Mouse (Mus musculus) neural tube, embryonic 15.5 days (tissue): ENCODE measurements around the gene Jtb. TPM values are rescaled to one million over a fixed set of nuclear protein-coding genes. Genes with fewer than 3 reads are reported as not detected.

Source experiments
- ATAC-seq: fragments of 200-750 bp; cut with Nextera tagmentation; 2 replicates; pipeline ENCODE4 v1.8.0; 2017; ENCODE audit warnings: mild to moderate bottlenecking, moderate TSS enrichment, moderate library complexity; ENCODE audit not compliant: low FRiP score
- H3K27ac ChIP-seq: fragments of 300-500 bp; sonication (generic); replicated peaks from 2 replicates; pipeline ENCODE4 v1.5.1; 2015; ENCODE audit warnings: mild to moderate bottlenecking, inconsistent platforms
- H3K27me3 ChIP-seq: fragments of 300-500 bp; sonication (generic); replicated peaks from 2 replicates; pipeline ENCODE4 v1.6.1; 2015; ENCODE audit warnings: inconsistent platforms
- H3K36me3 ChIP-seq: fragments of 300-500 bp; sonication (generic); 2 replicates; pipeline ENCODE4 v1.6.1; 2015; ENCODE audit warnings: inconsistent platforms
- H3K4me1 ChIP-seq: fragments of 300-500 bp; sonication (generic); 2 replicates; pipeline ENCODE4 v1.6.1; 2015; ENCODE audit warnings: inconsistent platforms
- H3K4me2 ChIP-seq: fragments of 300-500 bp; sonication (generic); 2 replicates; pipeline ENCODE4 v1.6.1; 2015; ENCODE audit warnings: inconsistent platforms, mild to moderate bottlenecking, moderate library complexity
- H3K4me3 ChIP-seq: fragments of 300-500 bp; sonication (generic); replicated peaks from 2 replicates; pipeline ENCODE4 v1.5.1; 2015; ENCODE audit warnings: mild to moderate bottlenecking, inconsistent platforms
- H3K9ac ChIP-seq: fragments of 300-500 bp; sonication (generic); replicated peaks from 2 replicates; pipeline ENCODE4 v1.6.1; 2015; ENCODE audit warnings: mild to moderate bottlenecking, inconsistent platforms
- H3K9me3 ChIP-seq: fragments of 300-500 bp; sonication (generic); replicated peaks from 2 replicates; pipeline ENCODE4 v1.6.1; 2016; ENCODE audit warnings: inconsistent platforms
- WGBS: fragments of 180-500 bp; shearing (Covaris S2); methylation state at CpG from one replicate; pipeline ENCODE4 v1.1.7; 2015; ENCODE audit warnings: mixed read lengths; 5-methylcytosine and 5-hydroxymethylcytosine counted together
- polyA plus RNA-seq: library from polyadenylated mRNA; unstranded; fragments of >200 nt; fragmentation: Nextera tagmentation; extraction: Ambion mirVana; gene quantifications from 2 replicates; pipeline ENCODE4 v1.2.1, GENCODE M21; 2015

Jtb gene
- polyA plus RNA-seq, 1 experiment from 2014 or later = 93.0 TPM

DNA sequence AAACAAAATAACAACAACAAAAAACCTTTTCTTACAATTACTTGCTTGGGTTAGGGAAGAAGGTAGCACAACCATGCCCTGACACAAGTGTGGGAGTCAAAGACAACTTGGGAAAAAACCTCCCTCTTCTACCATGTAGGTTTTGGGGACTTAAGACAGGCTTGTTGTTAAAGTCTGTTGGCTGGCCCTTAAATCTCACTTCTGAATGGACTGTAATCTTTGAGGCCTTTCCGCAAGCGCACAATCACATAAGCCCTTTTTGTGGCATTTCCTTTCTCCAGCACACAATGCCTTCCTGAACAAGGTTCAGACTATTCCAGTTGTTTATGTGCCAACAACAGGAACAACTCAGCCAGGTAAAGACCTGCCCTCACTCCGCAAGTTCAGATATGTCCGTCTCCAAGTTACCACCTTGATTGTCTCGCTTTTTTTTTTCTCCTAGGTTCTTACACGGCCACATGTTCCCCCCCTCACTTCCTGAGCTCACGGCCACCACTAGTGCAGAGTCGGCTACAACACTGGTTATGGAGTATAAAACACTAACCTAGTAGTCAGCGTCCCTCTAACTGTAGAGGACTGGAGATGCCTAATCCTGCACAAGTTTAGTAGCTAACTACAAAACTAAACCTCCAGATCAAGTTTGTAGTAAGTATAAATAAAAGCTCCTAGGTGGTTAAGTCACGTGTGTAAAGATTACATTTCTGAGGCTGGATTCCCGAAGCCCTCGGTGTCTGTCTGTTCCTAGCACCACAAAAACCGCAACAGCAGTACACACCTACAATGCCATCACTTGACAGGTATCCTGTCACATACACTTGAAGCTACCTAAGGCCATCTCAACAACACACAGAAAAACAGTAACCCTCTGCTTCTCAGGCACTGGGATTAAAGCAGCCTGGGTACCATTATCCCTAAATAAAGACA is 19.7 kb upstream of the Jtb start:
- WGBS = 79% methylated on average over 13 of the region's 13 CpGs
- H3K36me3 ChIP-seq = peaks cover 43% of the 10 kb centered on the region
- peak overlapping the region; percentile 87 for H3K4me2 ChIP-seq
- H3K9me3 ChIP-seq = no peaks in the 10 kb centered on the region
- ATAC-seq = no peak
- H3K4me3 ChIP-seq = peak overlapping the region; percentile 88; the same call in 1 of the 2 replicates
- H3K27me3 ChIP-seq = no peaks in the 10 kb centered on the region
- H3K9ac ChIP-seq = no peak overlapping the region
- H3K4me1 ChIP-seq = peaks cover 35% of the 10 kb centered on the region
- no peak overlapping the region for H3K27ac ChIP-seq

DNA sequence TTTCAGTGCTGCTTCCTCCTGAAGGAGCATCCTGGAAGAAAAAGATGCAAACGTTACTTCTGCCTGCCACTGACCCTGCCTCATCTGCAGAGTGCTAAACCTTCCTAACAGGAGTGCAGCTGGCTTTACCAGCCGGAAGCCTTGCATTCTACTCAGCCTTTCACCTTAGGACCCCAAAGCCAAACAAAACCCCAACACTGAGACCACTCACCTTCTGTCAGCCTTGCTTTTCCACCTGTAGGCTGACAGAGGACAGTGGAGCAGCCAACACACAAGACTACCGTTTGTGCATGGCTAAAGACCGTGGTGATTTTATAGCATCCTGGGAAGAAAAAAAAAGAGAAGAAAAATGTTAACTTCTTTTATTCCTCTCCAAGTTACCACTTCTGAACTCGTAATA is 18.7 kb upstream of the Jtb start:
- Histone ChIP-seq H3K4me1 (peaks cover 35% of the 10 kb centered on the region), H3K27ac (no peak overlapping the region), H3K4me3 (peak overlapping the region; percentile 88), H3K9ac (peak overlapping the region; percentile 95), H3K4me2 (peak overlapping the region; percentile 87), H3K36me3 (peaks cover 40% of the 10 kb centered on the region), H3K27me3 (no peaks in the 10 kb centered on the region), H3K9me3 (no peaks in the 10 kb centered on the region)
- no peak for ATAC-seq
- 20% methylated on average over 5 of the region's 5 CpGs for WGBS

DNA sequence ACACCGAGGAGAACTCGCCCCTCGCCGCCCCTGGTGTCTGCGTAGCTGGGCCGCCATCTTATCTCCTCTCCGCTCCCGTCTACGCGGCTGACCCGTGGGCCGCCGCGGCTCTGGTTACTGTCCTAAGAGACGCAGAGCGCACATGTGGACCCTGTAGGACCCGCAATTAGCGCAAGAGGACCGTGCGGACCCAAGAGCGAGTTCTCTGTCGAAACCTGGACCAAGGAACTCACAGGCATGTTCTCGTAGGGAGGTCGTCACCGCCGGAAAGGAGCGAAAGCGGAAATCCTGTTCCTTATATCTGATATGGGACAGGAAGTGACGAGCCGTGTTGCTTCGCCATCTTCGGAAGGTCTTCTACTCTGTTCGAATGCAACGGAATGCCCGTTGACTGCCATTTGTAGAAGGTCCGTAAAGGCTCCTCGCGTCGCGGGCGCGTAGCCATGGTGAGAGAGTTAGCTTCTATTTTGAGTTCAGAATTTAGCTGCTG is 18.0 kb upstream of the Jtb start, which contains the start of the genes Rps27 and Rab13:
Rps27 (minus strand) TSS at position 275 of the 490 bp plus-strand sequence.
Rab13 (plus strand) TSS at position 319 of the 490 bp plus-strand sequence.
- Histone ChIP-seq H3K4me2 (peak within 1 kb of the TSS; percentile 87), H3K4me1 (peaks cover 35% of the 10 kb centered on the region), H3K36me3 (peaks cover 34% of the 10 kb centered on the region), H3K9me3 (no peaks in the 10 kb centered on the region), H3K27me3 (no peaks in the 10 kb centered on the region), H3K9ac (peak within 1 kb of the TSS; percentile 95), H3K4me3 (peak within 1 kb of the TSS; percentile 88), H3K27ac (peak within 1 kb of the TSS; percentile 93)
- peak; percentile 95 for ATAC-seq
- under 1% methylated on average over 42 of the region's 42 CpGs for WGBS

DNA sequence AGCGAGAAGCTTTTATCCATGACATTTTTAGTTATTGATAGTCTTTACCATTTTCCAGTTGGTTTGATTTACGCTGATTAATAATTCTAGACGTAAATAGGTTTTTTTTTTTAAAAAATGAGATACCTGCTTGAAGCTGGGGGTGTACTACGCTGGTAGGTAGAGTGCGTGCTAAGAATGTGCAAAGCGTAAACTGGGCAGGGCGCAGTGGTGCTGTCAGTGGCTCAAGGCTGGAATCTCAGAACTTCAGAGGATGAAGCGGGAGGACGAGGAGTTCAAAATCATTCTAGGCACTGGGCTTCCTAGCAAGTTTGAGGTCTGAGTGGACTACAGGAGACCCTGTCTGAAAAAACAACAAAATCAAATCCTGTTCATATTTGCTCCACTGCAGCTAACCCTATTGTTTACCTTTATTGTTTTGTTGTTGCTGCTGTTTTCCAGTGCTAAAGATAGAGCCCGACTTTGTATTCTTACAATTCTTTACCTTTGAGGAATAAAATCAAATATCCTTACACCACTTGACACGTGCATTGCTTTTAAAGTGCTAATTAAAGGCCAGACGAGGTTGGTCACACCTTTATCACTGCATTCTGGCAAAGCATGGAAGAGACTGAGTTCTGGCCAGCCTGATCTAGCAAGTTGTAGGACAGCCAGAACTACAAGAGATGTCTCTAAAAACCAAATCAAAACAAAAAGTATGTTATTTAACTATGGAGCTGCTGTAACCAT is 17.3 kb upstream of the Jtb start:
- H3K27ac ChIP-seq = peak overlapping the region; percentile 93
- peaks cover 31% of the 10 kb centered on the region for H3K4me1 ChIP-seq
- no peaks in the 10 kb centered on the region for H3K9me3 ChIP-seq
- 12% methylated on average over 12 of the region's 12 CpGs for WGBS
- no peaks in the 10 kb centered on the region for H3K27me3 ChIP-seq
- peak overlapping the region; percentile 88 for H3K4me3 ChIP-seq
- peak overlapping the region; percentile 87 for H3K4me2 ChIP-seq
- peak overlapping the region; percentile 95 for H3K9ac ChIP-seq
- H3K36me3 ChIP-seq = peaks cover 27% of the 10 kb centered on the region
- ATAC-seq = peak; percentile 77

DNA sequence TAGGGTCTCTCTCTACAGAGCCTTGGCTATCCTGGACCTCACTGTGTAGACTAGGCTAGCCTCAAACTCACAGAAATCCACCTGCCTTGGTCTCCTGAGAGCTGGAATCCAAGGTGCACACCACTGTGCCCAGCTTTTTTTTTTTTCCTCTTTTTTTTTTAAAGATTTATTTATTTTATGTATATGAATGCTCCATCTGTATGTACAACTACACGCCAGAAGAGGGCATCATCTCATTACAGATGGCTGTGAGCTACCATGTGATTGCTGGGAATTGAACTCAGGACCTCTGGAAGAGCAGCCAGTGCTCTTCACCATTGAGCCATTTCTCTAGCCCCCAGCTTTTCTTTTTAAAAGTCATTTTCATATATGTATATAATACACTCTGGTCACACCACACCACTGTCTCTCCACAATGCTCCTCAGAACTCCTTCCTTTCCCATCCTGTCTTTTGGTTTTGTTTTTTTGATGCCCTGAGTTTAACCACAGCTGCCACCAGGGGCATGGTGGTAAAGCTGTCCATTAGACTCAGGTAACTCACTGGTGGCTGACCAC is 15.5 kb upstream of the Jtb start:
- H3K4me3 ChIP-seq = no peak overlapping the region
- no peak overlapping the region for H3K4me2 ChIP-seq
- no peaks in the 10 kb centered on the region for H3K9me3 ChIP-seq
- 47% methylated on average over 1 of the region's 1 CpGs for WGBS
- no peak overlapping the region for H3K27ac ChIP-seq
- no peaks in the 10 kb centered on the region for H3K27me3 ChIP-seq
- no peak overlapping the region for H3K9ac ChIP-seq
- ATAC-seq = no peak
- H3K4me1 ChIP-seq = peaks cover 38% of the 10 kb centered on the region
- peaks cover 10% of the 10 kb centered on the region for H3K36me3 ChIP-seq

DNA sequence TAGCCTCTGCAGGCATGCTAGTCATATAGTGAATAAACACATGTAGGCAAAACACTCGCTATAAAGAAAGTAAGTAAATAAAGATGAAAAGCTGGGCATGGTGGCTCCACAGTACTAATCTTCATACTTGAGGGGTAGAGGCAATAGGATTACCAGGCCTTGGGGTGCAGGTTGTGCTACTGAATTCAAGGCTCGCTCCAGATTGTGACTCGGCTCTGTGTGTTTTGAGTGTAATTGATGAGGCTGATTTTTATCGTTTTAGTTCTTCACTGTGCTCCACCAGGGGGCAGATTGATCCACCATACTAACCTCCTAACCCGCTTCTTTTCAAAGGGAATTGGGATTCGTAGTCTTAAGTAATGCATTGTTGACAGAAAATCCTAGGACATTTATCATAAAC is 11.3 kb upstream of the Jtb start:
- Histone ChIP-seq H3K9me3 (no peaks in the 10 kb centered on the region), H3K4me2 (peak overlapping the region; percentile 75), H3K27me3 (no peaks in the 10 kb centered on the region), H3K4me1 (peaks cover 10% of the 10 kb centered on the region), H3K4me3 (peak overlapping the region; percentile 38), H3K9ac (peak overlapping the region; percentile 53), H3K36me3 (peaks cover 5% of the 10 kb centered on the region; the same call in 1 of the 2 replicates), H3K27ac (peak overlapping the region; percentile 72)
- WGBS = 12% methylated on average over 6 of the region's 6 CpGs
- peak; percentile 33; the same call in 1 of the 2 replicates for ATAC-seq

DNA sequence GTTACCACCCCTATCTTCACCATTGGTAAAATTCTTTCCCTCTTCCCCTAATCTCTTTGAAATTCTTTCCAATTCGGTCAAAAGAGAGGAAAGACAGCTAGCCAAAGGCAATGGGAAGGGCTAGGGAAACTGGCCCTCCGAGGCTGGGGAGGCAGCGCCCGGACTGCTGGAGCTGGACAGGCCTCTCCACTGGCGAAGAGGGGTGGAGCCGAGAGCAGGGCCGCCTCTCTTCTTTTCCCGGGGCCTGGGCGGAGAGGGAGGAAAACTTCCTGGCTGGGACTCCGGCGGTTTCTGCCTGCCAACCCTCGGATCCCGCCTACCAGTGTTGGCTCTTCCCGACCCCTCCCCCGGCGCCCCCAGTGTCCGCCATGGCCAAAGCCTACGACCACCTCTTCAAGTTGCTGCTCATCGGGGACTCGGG is 10.9 kb upstream of the Jtb start:
- Histone ChIP-seq H3K27ac (peak overlapping the region; percentile 72), H3K4me2 (peak overlapping the region; percentile 75), H3K4me3 (peak overlapping the region; percentile 38), H3K9ac (peak overlapping the region; percentile 53), H3K27me3 (no peaks in the 10 kb centered on the region), H3K9me3 (no peaks in the 10 kb centered on the region), H3K4me1 (peaks cover 10% of the 10 kb centered on the region), H3K36me3 (peaks cover 5% of the 10 kb centered on the region; the same call in 1 of the 2 replicates)
- ATAC-seq = peak; percentile 68; the same call in 1 of the 2 replicates
- WGBS = 2% methylated on average over 20 of the region's 20 CpGs

DNA sequence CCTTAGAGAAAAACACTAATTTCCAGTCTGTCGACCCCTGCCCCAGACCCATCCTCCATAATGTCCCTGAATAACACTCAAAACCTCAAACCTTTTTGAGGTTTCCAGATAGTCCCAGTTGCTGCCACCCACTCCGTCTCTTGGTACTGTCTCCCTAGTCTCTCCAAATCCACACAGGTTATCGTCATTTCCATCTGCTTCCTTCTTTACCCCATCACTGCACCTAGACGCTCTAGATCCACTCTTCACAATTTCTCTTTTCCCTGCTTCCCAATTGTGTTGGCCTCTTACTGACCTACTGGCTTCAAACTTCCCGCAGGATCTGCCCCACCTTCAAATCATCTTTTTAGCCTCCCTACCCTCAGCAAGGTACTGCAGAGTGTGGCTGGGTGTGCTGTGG is 10.3 kb upstream of the Jtb start:
- WGBS = 31% methylated on average over 5 of the region's 5 CpGs

DNA sequence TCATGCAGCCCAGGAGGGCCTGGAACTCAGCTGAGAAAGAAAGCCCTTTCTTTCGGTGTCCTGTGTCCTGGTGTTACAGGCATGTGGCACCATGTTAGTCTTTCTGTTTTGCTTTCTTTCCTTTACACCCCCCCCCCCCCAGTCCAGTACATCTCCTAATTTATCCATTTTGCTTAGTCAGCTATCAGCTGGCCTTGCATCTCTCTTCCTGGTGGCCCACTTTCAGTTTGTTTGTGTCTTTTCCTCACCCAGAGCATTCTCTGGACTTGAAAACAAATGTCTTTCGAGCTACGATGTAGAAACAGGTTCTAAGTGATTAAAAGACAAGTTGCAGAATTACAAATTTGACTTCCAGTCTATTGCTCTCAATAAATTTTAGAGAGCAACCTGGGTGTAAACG is 8.9 kb upstream of the Jtb start:
- Histone ChIP-seq H3K9ac (no peak overlapping the region), H3K27me3 (no peaks in the 10 kb centered on the region), H3K4me1 (peaks cover 10% of the 10 kb centered on the region), H3K27ac (no peak overlapping the region), H3K4me2 (no peak overlapping the region), H3K36me3 (peaks cover 5% of the 10 kb centered on the region; the same call in 1 of the 2 replicates), H3K9me3 (no peaks in the 10 kb centered on the region), H3K4me3 (no peak overlapping the region)
- 90% methylated on average over 4 of the region's 4 CpGs for WGBS
- no peak for ATAC-seq

More for the DNA sequence above, 10.3 kb upstream of the Jtb start:
- H3K36me3 ChIP-seq = peaks cover 5% of the 10 kb centered on the region; the same call in 1 of the 2 replicates
- H3K4me3 ChIP-seq = peak overlapping the region; percentile 38
- no peaks in the 10 kb centered on the region for H3K27me3 ChIP-seq
- peak overlapping the region; percentile 20 for H3K9ac ChIP-seq
- H3K4me1 ChIP-seq = peaks cover 10% of the 10 kb centered on the region
- no peaks in the 10 kb centered on the region for H3K9me3 ChIP-seq
- peak overlapping the region; percentile 75 for H3K4me2 ChIP-seq
- no peak for ATAC-seq
- no peak overlapping the region; the same call in 1 of the 2 replicates for H3K27ac ChIP-seq

DNA sequence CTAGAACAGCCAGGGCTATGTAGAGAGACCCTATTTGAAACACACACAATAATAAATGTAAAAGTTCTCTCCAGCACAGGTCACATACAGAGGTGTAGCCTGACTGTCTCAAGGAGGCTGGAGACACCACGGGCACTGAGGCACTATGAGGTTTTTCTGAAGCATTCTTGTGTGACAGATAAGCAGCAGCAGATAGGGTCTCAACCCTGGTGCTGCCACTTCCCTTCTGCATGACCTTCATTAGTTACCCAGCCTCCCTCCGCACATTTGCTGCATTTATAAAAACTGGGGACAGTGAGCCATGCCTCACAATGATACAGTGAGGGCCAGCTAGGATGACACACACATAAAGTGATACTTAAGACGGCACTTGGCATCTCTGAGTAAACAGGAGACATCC is 8.5 kb upstream of the Jtb start:
- Histone ChIP-seq H3K27ac (no peak overlapping the region), H3K9ac (no peak overlapping the region), H3K4me3 (no peak overlapping the region), H3K27me3 (no peaks in the 10 kb centered on the region), H3K4me1 (peaks cover 10% of the 10 kb centered on the region), H3K36me3 (peaks cover 5% of the 10 kb centered on the region; the same call in 1 of the 2 replicates), H3K9me3 (no peaks in the 10 kb centered on the region), H3K4me2 (no peak overlapping the region)
- no peak for ATAC-seq
- WGBS = 83% methylated on average over 3 of the region's 3 CpGs

DNA sequence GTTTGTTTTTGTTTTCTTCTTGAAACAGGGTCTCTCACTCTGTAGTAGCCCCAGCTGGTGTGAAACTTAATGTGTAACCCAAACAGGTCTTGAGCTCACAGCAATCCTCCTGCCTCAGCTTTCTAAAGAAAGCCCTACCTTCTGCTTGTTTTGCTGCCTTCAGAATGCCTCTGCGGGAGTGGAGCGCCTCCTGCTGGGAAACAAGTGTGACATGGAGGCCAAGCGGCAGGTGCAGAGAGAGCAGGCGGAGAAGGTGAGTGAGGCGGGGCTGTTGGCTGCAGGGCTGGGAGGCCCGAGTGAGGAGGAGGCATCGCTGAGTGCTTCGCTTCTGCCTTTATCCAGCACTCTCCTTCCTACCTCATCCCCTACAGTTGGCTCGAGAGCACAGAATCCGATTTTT is 7.1 kb upstream of the Jtb start:
- Histone ChIP-seq H3K4me3 (no peak overlapping the region), H3K36me3 (peaks cover 5% of the 10 kb centered on the region; the same call in 1 of the 2 replicates), H3K27me3 (no peaks in the 10 kb centered on the region), H3K4me2 (no peak overlapping the region), H3K4me1 (peaks cover 10% of the 10 kb centered on the region), H3K9ac (no peak overlapping the region), H3K27ac (no peak overlapping the region), H3K9me3 (no peaks in the 10 kb centered on the region)
- no peak for ATAC-seq
- WGBS = 76% methylated on average over 10 of the region's 10 CpGs
